ENCODE assay signal across 20 mouse cellular contexts in the genomic region with DNA sequence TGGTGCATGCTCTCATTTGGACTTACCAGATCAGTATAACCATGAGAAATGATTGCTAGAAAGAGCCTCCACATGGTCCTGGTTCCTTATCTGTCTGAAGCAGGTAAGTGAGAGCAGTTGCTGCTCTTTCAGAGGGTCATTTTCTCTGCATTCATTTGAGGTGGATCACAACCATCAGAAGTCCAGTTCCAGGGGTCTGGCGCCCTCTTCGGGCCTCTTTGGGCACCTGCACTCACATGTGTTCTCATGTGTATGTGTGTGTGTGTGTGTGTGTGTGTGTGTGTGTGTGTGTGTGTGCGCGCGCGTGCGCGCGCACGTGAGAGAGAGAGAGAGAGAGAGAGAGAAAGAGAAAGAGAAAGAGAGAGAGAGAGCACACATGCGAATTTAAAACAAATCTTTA.
A peak's percentile ranks its signal among the peaks of the same experiment; 100 is the strongest.
DNase-seq lines count a peak whose midpoint lies in the region; ATAC-seq and TF ChIP-seq lines count a peak whose summit lies in the region.
"Had no signal": no experiment of that assay in that cellular context is flagged by ENCODE, and none has a peak within 500 bp of the region (broad histone marks: within the 10 kb centered on the region; RNA-seq: fewer than 3 reads in every experiment).

No protein-coding gene starts in this region.

- no peak overlapping the region for H3K27ac ChIP-seq in forebrain, postnatal 0 days (ENCODE audit: low read depth, low read length)
- no peak overlapping the region for H3K27ac ChIP-seq in forebrain, embryonic 12.5 days
- no peak overlapping the region for H3K27ac ChIP-seq in layer of hippocampus, adult 2 months
- H3K27ac ChIP-seq in liver, embryonic 12.5 days: no peak overlapping the region
- H3K27ac ChIP-seq: embryonic facial prominence, embryonic 10.5 days; forebrain, embryonic 13.5 days; hindbrain, embryonic 14.5 days; limb, embryonic 10.5 days had no signal

- H3K9me3 ChIP-seq in forebrain, postnatal 0 days (ENCODE audit: low read length): no peaks in the 10 kb centered on the region
- H3K9me3 ChIP-seq in forebrain, embryonic 12.5 days: no peaks in the 10 kb centered on the region
- no peaks in the 10 kb centered on the region for H3K9me3 ChIP-seq in liver, embryonic 12.5 days (replicated peaks)
- H3K9me3 ChIP-seq: embryonic facial prominence, embryonic 10.5 days; forebrain, embryonic 13.5 days; limb, embryonic 10.5 days had no signal

- TF ChIP-seq CTCF in forebrain, postnatal 0 days (IDR thresholded peaks at IDR 0.05; ENCODE audit: low read depth): peak; percentile 36; the same call in 1 of the 2 replicates
- peak; percentile 35; the same call in 1 of the 2 replicates for TF ChIP-seq CTCF in layer of hippocampus, adult 2 months (conservative IDR thresholded peaks at IDR 0.05)

- H3K27me3 ChIP-seq in forebrain, postnatal 0 days (ENCODE audit: insufficient read depth, low read length): no peaks in the 10 kb centered on the region
- peaks cover 9% of the 10 kb centered on the region; the same call in 1 of the 2 replicates for H3K27me3 ChIP-seq in forebrain, embryonic 12.5 days
- H3K27me3 ChIP-seq in liver, embryonic 12.5 days (replicated peaks): 0 out of 2 replicates have a peak, but pooled peaks cover 4% of the 10 kb centered on the region
- H3K27me3 ChIP-seq: forebrain, embryonic 13.5 days had no signal

- no peaks in the 10 kb centered on the region for H3K36me3 ChIP-seq in forebrain, postnatal 0 days (ENCODE audit: insufficient read depth)
- no peaks in the 10 kb centered on the region for H3K36me3 ChIP-seq in forebrain, embryonic 12.5 days (replicated peaks)
- no peaks in the 10 kb centered on the region for H3K36me3 ChIP-seq in liver, embryonic 12.5 days
- H3K36me3 ChIP-seq: embryonic facial prominence, embryonic 10.5 days; limb, embryonic 10.5 days had no signal

- no peak for DNase-seq in forebrain, postnatal 0 days
- DNase-seq in layer of hippocampus, adult 2 months (ENCODE audit: low spot score in 2 of 2): no peak
- DNase-seq in layer of hippocampus, adult 9-11 months: no peak
- DNase-seq in A20 (ENCODE audit: low read depth, low spot score) (peak; percentile 53), R1 (ENCODE audit: low read depth, low spot score) (peak; percentile 62)
- no peak for DNase-seq in urinary bladder, postnatal 25 days (ENCODE audit: low spot score)
- DNase-seq: cerebellum, adult 2 months; cerebellum, postnatal 36 days; gastrocnemius, postnatal 14 days; kidney, adult 11 months; lung, adult 2 months; right cerebral cortex, adult 18-20 months; thymus, adult 2 months had no signal

- H3K4me2 ChIP-seq in forebrain, postnatal 0 days (ENCODE audit: low read depth): no peak overlapping the region
- no peak overlapping the region for H3K4me2 ChIP-seq in forebrain, embryonic 12.5 days
- no peak overlapping the region for H3K4me2 ChIP-seq in liver, embryonic 12.5 days
- H3K4me2 ChIP-seq: forebrain, embryonic 13.5 days; heart, embryonic 11.5 days; hindbrain, embryonic 14.5 days had no signal

- WGBS in forebrain, postnatal 0 days: 90% methylated on average over 11 of the region's 11 CpGs
- WGBS in forebrain, embryonic 12.5 days: 94% methylated on average over 11 of the region's 11 CpGs
- WGBS in liver, embryonic 12.5 days (ENCODE audit: insufficient replicate concordance): 80% methylated on average over 11 of the region's 11 CpGs

- H3K9ac ChIP-seq in forebrain, postnatal 0 days: no peak overlapping the region
- H3K9ac ChIP-seq in forebrain, embryonic 12.5 days: no peak overlapping the region
- no peak overlapping the region for H3K9ac ChIP-seq in liver, embryonic 12.5 days
- H3K9ac ChIP-seq: forebrain, embryonic 13.5 days; hindbrain, embryonic 14.5 days had no signal

- ATAC-seq in forebrain, postnatal 0 days: no peak
- no peak for ATAC-seq in forebrain, embryonic 12.5 days (ENCODE audit: low FRiP score)
- ATAC-seq in liver, embryonic 12.5 days: no peak
- ATAC-seq: forebrain, embryonic 13.5 days had no signal

- H3K4me3 ChIP-seq in forebrain, postnatal 0 days (ENCODE audit: low read depth, low read length): no peak overlapping the region
- H3K4me3 ChIP-seq in forebrain, embryonic 12.5 days (replicated peaks): no peak overlapping the region
- H3K4me3 ChIP-seq in layer of hippocampus, adult 2 months: no peak overlapping the region
- H3K4me3 ChIP-seq in liver, embryonic 12.5 days: no peak overlapping the region
- H3K4me3 ChIP-seq: embryonic facial prominence, embryonic 10.5 days; forebrain, embryonic 13.5 days; limb, embryonic 10.5 days had no signal

- no peaks in the 10 kb centered on the region for H3K4me1 ChIP-seq in forebrain, postnatal 0 days (ENCODE audit: insufficient read depth)
- H3K4me1 ChIP-seq in forebrain, embryonic 12.5 days: peaks cover 14% of the 10 kb centered on the region
- no peaks in the 10 kb centered on the region for H3K4me1 ChIP-seq in liver, embryonic 12.5 days

Comparison
In these comparisons a context has a peak if more than half of its experiments do, and no peak if none do; other contexts are left out.
1. DNase-seq: peak in A20 (single experiment) and R1 (single experiment); none in forebrain, postnatal 0 days (single experiment), layer of hippocampus, adult 2 months (0 of 2), layer of hippocampus, adult 9-11 months (single experiment) and urinary bladder, postnatal 25 days (single experiment).